ENCODE assay signal across 8 mouse cellular contexts in the genomic region with DNA sequence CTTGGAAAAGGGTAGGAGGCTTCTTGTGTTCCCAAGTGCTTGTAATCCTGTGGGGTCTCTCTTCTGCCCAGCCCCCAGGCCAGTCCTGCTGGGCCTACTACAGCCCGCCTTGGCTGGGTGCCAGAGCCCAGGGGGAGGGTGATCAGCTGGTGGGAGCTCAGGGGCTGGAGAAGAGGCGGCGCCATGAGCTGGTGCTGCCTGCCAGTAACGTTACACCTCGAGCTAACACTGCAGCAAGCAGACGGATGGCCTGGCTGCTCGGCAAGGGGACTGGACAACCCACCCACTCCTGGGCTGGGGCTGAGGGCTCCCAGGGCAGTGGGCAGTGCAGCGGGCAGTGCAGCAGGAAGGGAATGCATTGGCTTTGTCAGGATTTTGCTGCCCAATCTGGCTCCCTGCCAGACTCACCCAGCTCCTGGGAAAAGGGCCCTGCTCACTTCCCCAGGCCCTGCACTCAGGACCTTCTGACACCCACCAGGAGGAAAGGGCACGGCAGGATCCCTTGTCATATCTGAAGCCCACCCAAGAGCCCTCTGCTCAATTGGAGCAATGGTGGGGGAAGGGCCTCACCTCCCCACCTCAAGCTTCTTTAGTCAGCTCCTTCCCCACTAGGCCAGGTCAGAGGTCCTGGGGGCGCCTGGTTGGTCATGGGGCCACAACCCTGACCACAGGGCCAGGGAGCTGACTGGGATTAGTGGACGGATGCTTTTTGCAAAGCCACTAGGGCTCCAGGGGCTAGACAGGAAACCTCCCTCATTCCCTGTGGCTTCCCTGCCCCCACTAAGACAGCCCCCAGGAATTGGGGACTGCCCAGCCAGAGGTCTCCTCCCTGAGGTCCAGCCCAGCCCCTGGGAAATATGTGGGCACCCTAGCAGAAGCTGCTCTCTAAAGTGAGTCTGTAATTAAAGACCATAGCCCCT. TPM values are rescaled to one million over a fixed set of nuclear protein-coding genes. Genes with fewer than 3 reads are reported as not detected.
DNase-seq lines count a peak whose midpoint lies in the region; ATAC-seq and TF ChIP-seq lines count a peak whose summit lies in the region.

No protein-coding gene starts in this region.

- H3K9me3 ChIP-seq in heart, embryonic 15.5 days (replicated peaks): no peaks in the 10 kb centered on the region
- H3K9me3 ChIP-seq in liver, embryonic 12.5 days (replicated peaks): no peaks in the 10 kb centered on the region

- TF ChIP-seq EP300 in heart, adult 2 months (IDR thresholded peaks at IDR 0.05; ENCODE audit: insufficient read depth, low read depth, low read length): no peak

- peak overlapping the region; percentile 26 for H3K4me3 ChIP-seq in heart, adult 2 months
- H3K4me3 ChIP-seq in heart, embryonic 15.5 days: peak overlapping the region; percentile 42
- peak overlapping the region; percentile 38; the same call in 1 of the 2 replicates for H3K4me3 ChIP-seq in liver, embryonic 12.5 days
- H3K4me3 ChIP-seq in small intestine, adult 2 months (ENCODE audit: low read depth, low read length): peak overlapping the region; percentile 56

- no peak for TF ChIP-seq CTCF in heart, adult 2 months (IDR thresholded peaks at IDR 0.05)
- no peak for TF ChIP-seq CTCF in brain, embryonic 14.5 days (IDR thresholded peaks at IDR 0.05; ENCODE audit: borderline replicate concordance, extremely low read depth, insufficient read depth, insufficient read length)
- no peak for TF ChIP-seq CTCF in small intestine, adult 2 months (IDR thresholded peaks at IDR 0.05; ENCODE audit: extremely low read depth, insufficient read length, insufficient replicate concordance, low read depth, low read length)

- WGBS in heart, adult 2 months: 61% methylated on average over 11 of the region's 11 CpGs
- 16% methylated on average over 11 of the region's 11 CpGs for WGBS in heart, embryonic 15.5 days
- WGBS in liver, embryonic 12.5 days (ENCODE audit: insufficient replicate concordance): 27% methylated on average over 11 of the region's 11 CpGs
- WGBS in small intestine, adult 2 months: 54% methylated on average over 11 of the region's 11 CpGs

- DNase-seq in heart, adult 2 months: peak in 1 of 2 experiments; percentile 59
- DNase-seq in heart, postnatal 25 days (ENCODE audit: low spot score): no peak
- peak; percentile 95 for DNase-seq in brain, embryonic 14.5 days (ENCODE audit: low read depth)
- DNase-seq in thymus, postnatal 0 days (ENCODE audit: low spot score): no peak
- no peak for DNase-seq in adrenal gland, adult 18-20 months (ENCODE audit: low spot score in 2 of 2)

- H3K79me2 ChIP-seq in heart, adult 2 months (replicated peaks; ENCODE audit: control insufficient read depth, insufficient read depth, low read length): no peaks in the 10 kb centered on the region

- peak overlapping the region; percentile 66 for H3K9ac ChIP-seq in heart, adult 2 months (ENCODE audit: low read depth, low read length)
- H3K9ac ChIP-seq in heart, embryonic 15.5 days: peak overlapping the region; percentile 43
- no peak overlapping the region for H3K9ac ChIP-seq in liver, embryonic 12.5 days

- H3K27me3 ChIP-seq in heart, adult 2 months (ENCODE audit: control insufficient read depth, insufficient read depth, low read length): no peaks in the 10 kb centered on the region
- H3K27me3 ChIP-seq in heart, embryonic 15.5 days: peaks cover 9% of the 10 kb centered on the region
- H3K27me3 ChIP-seq in liver, embryonic 12.5 days (replicated peaks): peaks cover 96% of the 10 kb centered on the region
- no peaks in the 10 kb centered on the region for H3K27me3 ChIP-seq in small intestine, adult 2 months (ENCODE audit: control insufficient read depth, insufficient read depth, low read length)

- H3K4me1 ChIP-seq in heart, adult 2 months (ENCODE audit: control insufficient read depth, insufficient read depth, low read length): peaks cover 5% of the 10 kb centered on the region
- peaks cover 54% of the 10 kb centered on the region for H3K4me1 ChIP-seq in heart, embryonic 15.5 days (replicated peaks)
- peaks cover 19% of the 10 kb centered on the region for H3K4me1 ChIP-seq in liver, embryonic 12.5 days
- H3K4me1 ChIP-seq in small intestine, adult 2 months (ENCODE audit: control insufficient read depth, insufficient read depth, insufficient read length, low read length): peaks cover 6% of the 10 kb centered on the region; the same call in 1 of the 2 replicates

- intact Hi-C loops in heart, adult 2 months (cut with DNase I): no loop called here
- intact Hi-C loops in heart, postnatal 25 days (cut with DNase I): no loop called here

- H3K27ac ChIP-seq in heart, adult 2 months: peak overlapping the region; percentile 51
- H3K27ac ChIP-seq in heart, embryonic 15.5 days: peak overlapping the region; percentile 53
- no peak overlapping the region for H3K27ac ChIP-seq in liver, embryonic 12.5 days
- no peak overlapping the region for H3K27ac ChIP-seq in small intestine, adult 2 months (ENCODE audit: insufficient read depth, low read depth, low read length)

- peak overlapping the region; percentile 74 for H3K4me2 ChIP-seq in heart, embryonic 15.5 days
- H3K4me2 ChIP-seq in liver, embryonic 12.5 days: peak overlapping the region; percentile 61

- ATAC-seq in heart, embryonic 15.5 days (replicated peaks; ENCODE audit: insufficient number of reproducible peaks, insufficient read depth, low FRiP score, low read depth): peak; percentile 66
- ATAC-seq in liver, embryonic 12.5 days: peak; percentile 17; the same call in 1 of the 2 replicates

- TF ChIP-seq POLR2A in heart, adult 2 months (IDR thresholded peaks at IDR 0.05; ENCODE audit: insufficient read depth, low read depth, low read length): no peak
- TF ChIP-seq POLR2A in brain, embryonic 14.5 days (IDR thresholded peaks at IDR 0.05; ENCODE audit: borderline replicate concordance, extremely low read depth, insufficient read depth, insufficient read length, poor library complexity, severe bottlenecking): no peak
- no peak for TF ChIP-seq POLR2A in small intestine, adult 2 months (IDR thresholded peaks at IDR 0.05; ENCODE audit: low read depth, low read length)

- no peaks in the 10 kb centered on the region for H3K36me3 ChIP-seq in heart, adult 2 months (ENCODE audit: control insufficient read depth, insufficient read depth, low read length)
- H3K36me3 ChIP-seq in heart, embryonic 15.5 days: no peaks in the 10 kb centered on the region
- no peaks in the 10 kb centered on the region for H3K36me3 ChIP-seq in liver, embryonic 12.5 days
- H3K36me3 ChIP-seq in small intestine, adult 2 months (ENCODE audit: control insufficient read depth, insufficient read depth, low read length): no peaks in the 10 kb centered on the region

RNA-seq across cellular contexts. Expression of gene Pgf, which starts 1.4 kb away (rescaled TPM):
- total RNA-seq in heart, adult 2 months (2021): 1 to 10 TPM; 5.4 to 5.7 TPM
- polyA plus RNA-seq in heart, adult 2 months (2012; rRNA removed): 4.3 and 4.6 TPM in 2 replicates
- 1 to 10 TPM; 3.3 to 4.4 TPM for total RNA-seq in heart, postnatal 25 days (2021)
- 5.0 and 5.7 TPM in 2 replicates for polyA plus RNA-seq in brain, embryonic 14.5 days (2012; rRNA removed)
- 8.9 and 9.5 TPM in 2 replicates for polyA plus RNA-seq in heart, embryonic 15.5 days (2015; fragmentation: Nextera tagmentation; extraction: Ambion mirVana)
- polyA plus RNA-seq in liver, embryonic 12.5 days (2016; fragmentation: Nextera tagmentation; extraction: Ambion mirVana): 0.97 and 1.6 TPM in 2 replicates
- 0.48 and 0.90 TPM in 2 replicates for polyA plus RNA-seq in small intestine, adult 2 months (2012; rRNA removed)
- 2.0 and 2.7 TPM in 2 replicates for polyA plus RNA-seq in thymus, postnatal 0 days (2015; fragmentation: Nextera tagmentation; extraction: Ambion mirVana)
- 1 to 10 TPM in 1 of 2 experiments, under 1 TPM in 1; 0.30 to 1.4 TPM for total RNA-seq in adrenal gland, adult 18-20 months (2021)

RNA-seq across cellular contexts. Expression of gene Rps6kl1, which starts 25.1 kb away (rescaled TPM):
- 1 to 10 TPM; 2.3 to 2.4 TPM for total RNA-seq in heart, adult 2 months (2021)
- polyA plus RNA-seq in heart, adult 2 months (2012; rRNA removed): 3.4 and 5.1 TPM in 2 replicates
- total RNA-seq in heart, postnatal 25 days (2021): 1 to 10 TPM; 2.6 to 4.3 TPM
- 26.9 and 28.2 TPM in 2 replicates for polyA plus RNA-seq in brain, embryonic 14.5 days (2012; rRNA removed)
- polyA plus RNA-seq in heart, embryonic 15.5 days (2015; fragmentation: Nextera tagmentation; extraction: Ambion mirVana): 0.87 and 1.9 TPM in 2 replicates
- polyA plus RNA-seq in liver, embryonic 12.5 days (2016; fragmentation: Nextera tagmentation; extraction: Ambion mirVana): 0.57 and 0.60 TPM in 2 replicates
- 0.25 and 0.68 TPM in 2 replicates for polyA plus RNA-seq in small intestine, adult 2 months (2012; rRNA removed)
- 3.2 and 3.4 TPM in 2 replicates for polyA plus RNA-seq in thymus, postnatal 0 days (2015; fragmentation: Nextera tagmentation; extraction: Ambion mirVana)
- total RNA-seq in adrenal gland, adult 18-20 months (2021): 1 to 10 TPM in 1 of 2 experiments, under 1 TPM in 1; 0.80 to 1.3 TPM

RNA-seq across cellular contexts. Expression of gene Eif2b2, which starts 43.1 kb away (rescaled TPM):
- 10 to 100 TPM; 40.3 to 45.8 TPM for total RNA-seq in heart, adult 2 months (2021)
- 60.2 and 63.1 TPM in 2 replicates for polyA plus RNA-seq in heart, adult 2 months (2012; rRNA removed)
- total RNA-seq in heart, postnatal 25 days (2021): 10 to 100 TPM; 48.2 to 49.3 TPM
- 118 and 154 TPM in 2 replicates for polyA plus RNA-seq in brain, embryonic 14.5 days (2012; rRNA removed)
- 50.1 and 62.3 TPM in 2 replicates for polyA plus RNA-seq in heart, embryonic 15.5 days (2015; fragmentation: Nextera tagmentation; extraction: Ambion mirVana)
- 53.4 and 60.9 TPM in 2 replicates for polyA plus RNA-seq in liver, embryonic 12.5 days (2016; fragmentation: Nextera tagmentation; extraction: Ambion mirVana)
- 58.8 and 103 TPM in 2 replicates for polyA plus RNA-seq in small intestine, adult 2 months (2012; rRNA removed)
- 106 and 110 TPM in 2 replicates for polyA plus RNA-seq in thymus, postnatal 0 days (2015; fragmentation: Nextera tagmentation; extraction: Ambion mirVana)
- total RNA-seq in adrenal gland, adult 18-20 months (2021): 10 to 100 TPM; 61.9 to 77.9 TPM

Comparison
In these comparisons a context has a peak if more than half of its experiments do, and no peak if none do; other contexts are left out.
1. H3K27ac ChIP-seq: peak in heart, adult 2 months (single experiment) and heart, embryonic 15.5 days (single experiment); none in liver, embryonic 12.5 days (single experiment) and small intestine, adult 2 months (single experiment).
2. Peak in every context shown above with its lines, with median percentiles within 50 percentile points of each other: H3K4me3 ChIP-seq.